Mouse (Mus musculus) layer of hippocampus, adult 8-10 months (tissue): Measurements from ENCODE around the gene Asic2. TPM values are rescaled to one million over a fixed set of nuclear protein-coding genes. Genes with fewer than 3 reads are reported as not detected.
A peak's percentile ranks its signal among the peaks of the same experiment; 100 is the strongest.

Source experiments
- DNase-seq, 2 experiments: peaks; one replicate each; pipeline ENCODE4 v3.0.0; 2022; ENCODE audit warnings: low spot score in 2 of 2
- total RNA-seq, 4 experiments: library from RNA; stranded (reverse); gene quantifications; 2 replicates each; pipeline ENCODE4 v1.2.4; 2022

Gene Asic2
- total RNA-seq, 4 experiments from 2014 or later, result 53.7 to 58.2 (median 54.8) TPM

DNA sequence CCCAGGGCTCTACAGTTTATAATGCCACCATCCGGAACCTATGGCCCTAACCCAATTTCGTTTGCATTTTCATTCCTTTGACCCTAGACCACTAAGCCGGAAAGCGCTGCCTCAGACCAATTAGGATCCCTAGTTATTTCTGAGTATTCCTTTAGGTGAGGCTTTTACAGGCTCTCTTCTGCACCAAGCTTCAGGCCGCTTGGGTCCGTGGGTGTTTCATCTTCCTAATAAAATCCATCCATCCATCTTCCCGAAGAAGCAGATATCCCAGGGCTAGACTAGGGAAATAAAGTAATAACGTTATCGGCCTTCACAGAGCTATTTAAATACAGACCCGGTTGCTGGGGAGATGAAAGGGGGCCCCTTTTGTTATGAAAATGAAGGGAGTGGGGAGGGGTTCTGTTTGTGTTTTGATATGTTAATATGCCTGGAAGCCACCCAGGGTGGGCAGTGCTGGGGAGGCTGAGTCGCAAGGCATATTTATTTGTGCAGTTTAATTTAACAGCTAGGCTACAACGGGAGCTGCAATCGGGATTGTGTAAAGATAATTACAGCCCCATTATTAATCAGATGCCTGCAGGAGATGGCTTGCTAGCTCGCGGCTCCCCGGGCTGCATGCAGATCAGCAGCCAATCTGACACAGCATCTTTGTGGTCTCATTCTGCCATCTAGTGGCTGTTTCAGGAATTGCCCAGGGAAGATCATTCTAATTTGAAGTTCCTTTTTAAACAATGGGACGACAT, 355.3 kb downstream of the Asic2 start:
- DNase-seq, result peak; percentile 80 to 94

- DNase-seq, result peak; percentile 39 to 41
Measured at GRCm38 (mm10) chr11:81611948-81612797, 356.1 kb downstream of the Asic2 start.

- DNase-seq, result no peak
Measured at GRCm38 (mm10) chr11:81610506-81610905, 357.8 kb downstream of the Asic2 start.

- no peak for DNase-seq
Measured at GRCm38 (mm10) chr11:81602971-81603370, 365.3 kb downstream of the Asic2 start.

DNA sequence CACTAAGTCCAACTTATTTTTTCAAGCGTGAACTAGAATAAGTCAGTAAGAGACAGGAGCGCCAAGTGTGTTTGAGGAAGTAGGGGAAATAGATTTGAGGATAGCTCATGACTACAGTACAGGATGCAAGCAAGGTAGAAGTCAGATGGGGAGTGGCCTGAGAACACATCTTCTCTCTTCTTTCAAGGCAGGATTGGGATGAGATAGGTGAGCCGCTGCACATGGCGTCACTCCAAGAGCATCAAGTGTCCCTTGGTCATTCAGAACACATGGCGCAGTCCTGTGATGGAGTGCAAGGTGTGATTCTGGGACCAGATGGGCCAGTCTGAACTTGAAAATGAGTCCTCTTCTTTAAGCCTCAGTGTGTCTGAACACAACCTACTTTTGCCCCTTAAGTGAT, 366.5 kb downstream of the Asic2 start:
- DNase-seq, result no peak

GRCm38 (mm10) chr11:81597601-81598000, 370.7 kb downstream of the Asic2 start:
- DNase-seq, result no peak

DNA sequence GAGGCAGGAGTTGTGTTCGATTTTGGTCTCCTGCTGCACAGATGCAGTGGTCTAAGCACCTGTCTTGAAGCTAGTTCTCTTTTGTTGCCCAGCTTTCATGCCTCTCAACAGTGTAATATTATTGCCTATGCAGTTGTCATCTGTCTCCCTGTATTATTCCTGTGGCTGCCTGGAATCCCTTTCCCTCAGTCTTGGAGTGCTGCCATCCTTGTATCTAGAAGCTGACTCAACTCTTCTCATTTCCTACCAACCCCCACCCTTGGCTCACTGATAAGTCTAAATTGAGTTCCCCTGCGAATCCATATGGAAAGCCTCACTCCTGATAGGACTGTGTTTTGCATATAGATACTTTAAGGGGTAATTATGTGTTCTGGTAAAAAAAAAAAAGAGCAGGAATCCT, 373.0 kb downstream of the Asic2 start:
- DNase-seq, result peak; percentile 40 to 45

DNA sequence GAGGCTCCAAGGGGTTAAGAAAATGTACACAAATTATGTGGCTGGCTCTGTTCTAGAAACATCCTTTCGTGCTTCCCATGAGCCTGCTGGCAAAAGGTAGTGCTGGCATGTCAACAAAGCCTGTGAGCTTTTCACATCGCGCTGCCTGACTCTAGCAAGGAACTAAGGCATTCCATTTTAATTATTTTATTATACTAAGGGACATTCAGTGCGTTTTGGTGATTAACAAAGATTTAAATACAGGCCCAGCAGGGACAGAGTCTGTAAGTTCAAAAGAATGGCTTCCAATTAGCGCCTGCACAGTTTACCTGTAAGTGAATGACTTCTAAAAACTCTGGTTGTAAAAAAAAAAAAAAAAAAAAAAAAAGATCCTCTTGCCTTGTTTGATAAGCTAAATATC, 375.5 kb downstream of the Asic2 start:
- DNase-seq, result no peak

DNA sequence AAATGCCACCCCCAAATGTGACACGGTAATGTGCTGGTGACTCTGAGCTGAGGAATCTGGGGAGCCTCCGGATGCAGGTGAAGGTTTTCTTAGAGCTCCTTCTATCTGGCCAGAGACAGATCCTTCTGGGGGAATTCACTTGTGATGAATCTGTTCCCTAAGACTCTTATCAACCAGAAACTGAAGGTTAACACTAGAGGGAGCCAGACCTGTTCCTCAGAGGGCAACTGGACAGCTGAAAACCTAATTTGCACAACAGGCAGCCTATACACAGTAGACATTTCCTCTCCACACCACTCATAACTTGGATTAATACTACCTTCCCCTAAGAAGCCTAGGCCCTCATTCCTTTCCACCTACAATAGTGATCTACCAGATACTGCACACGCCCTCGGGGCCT, 377.3 kb downstream of the Asic2 start:
- DNase-seq, result no peak

DNA sequence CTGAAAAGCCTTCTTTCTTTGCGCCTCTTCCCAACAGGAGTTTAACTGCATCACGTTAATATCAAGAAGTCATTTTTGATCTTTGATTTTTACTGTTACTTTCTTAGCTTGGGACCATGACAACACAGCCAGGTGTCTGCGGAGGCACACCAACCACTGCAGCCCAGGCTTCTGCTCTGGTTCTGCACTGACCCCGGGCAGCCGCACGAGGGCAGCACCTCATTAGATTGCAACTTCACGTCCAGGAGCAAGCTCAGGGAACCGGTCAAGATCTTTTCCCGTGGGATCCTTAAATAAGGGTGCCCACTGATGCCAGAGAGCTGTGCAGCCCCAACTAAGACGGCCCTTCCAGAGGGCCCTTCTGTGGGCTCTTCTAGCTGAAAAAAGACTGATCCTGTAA, 379.6 kb downstream of the Asic2 start:
- peak; percentile 46 to 72 for DNase-seq

DNA sequence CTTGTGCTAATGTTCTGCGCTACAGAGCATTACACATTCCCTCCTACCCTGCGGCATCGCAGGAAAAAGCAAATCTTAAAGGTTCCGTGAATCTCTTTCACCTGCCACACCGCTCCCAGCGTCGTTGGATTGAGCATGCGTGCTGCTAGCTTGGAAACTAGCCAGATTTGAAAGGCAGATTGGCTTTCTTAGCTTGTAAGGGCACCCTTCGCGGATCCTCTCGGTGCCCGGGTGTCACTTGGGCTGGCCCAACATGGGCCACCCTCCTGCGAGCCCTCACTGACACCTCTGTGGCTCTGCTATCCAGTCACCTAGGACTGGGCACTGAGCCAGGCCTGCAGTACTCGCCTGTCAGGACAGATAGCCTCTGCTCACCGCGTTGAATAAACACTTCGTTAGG, 380.3 kb downstream of the Asic2 start:
- peak in 1 of 2 experiments; percentile 29 for DNase-seq

GRCm38 (mm10) chr11:81587114-81587513, 381.1 kb downstream of the Asic2 start:
- no peak for DNase-seq

- DNase-seq, result no peak
Measured at GRCm38 (mm10) chr11:81584506-81584905, 383.8 kb downstream of the Asic2 start.

DNA sequence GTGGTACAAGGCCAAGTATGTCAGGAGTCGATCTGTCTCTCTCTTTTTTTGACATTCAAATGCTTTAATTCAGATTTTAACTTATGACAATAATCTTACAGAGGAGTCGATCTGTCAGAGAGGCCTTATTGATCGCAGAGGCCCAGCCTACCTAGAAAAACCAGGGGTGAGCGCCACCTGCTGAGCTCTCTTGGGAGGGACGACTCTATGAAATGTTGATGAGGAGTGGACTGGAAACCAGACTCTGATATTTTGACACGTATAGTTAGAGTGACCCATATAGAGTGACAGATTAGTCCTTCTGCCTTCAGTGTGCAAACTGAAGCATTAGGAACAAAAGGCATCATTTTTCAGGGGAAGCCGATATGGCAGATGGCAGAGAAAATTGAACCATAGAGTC, 385.1 kb downstream of the Asic2 start:
- DNase-seq, result no peak

- no peak for DNase-seq
Measured at GRCm38 (mm10) chr11:81582161-81582560, 386.1 kb downstream of the Asic2 start.

- no peak for DNase-seq
Measured at GRCm38 (mm10) chr11:81579753-81580152, 388.5 kb downstream of the Asic2 start.

DNA sequence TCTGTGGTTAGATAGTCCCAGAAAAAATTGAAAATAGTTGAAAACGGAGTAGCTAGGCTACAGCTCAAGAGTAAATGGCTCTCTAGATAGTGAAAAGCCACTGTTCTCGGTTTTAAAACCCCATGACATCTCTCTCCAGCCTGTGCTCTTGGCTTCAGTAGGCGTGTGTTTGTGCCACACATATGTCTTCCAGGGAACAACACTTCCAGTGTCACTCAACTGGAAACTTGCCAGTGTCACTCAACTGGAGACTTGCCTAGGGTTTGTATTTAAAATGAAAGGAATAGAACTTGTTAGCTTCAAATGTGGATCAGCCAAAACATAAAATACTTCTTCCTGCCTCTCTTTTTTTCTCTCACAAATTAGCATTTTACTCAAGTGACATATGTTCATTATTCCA, 397.9 kb downstream of the Asic2 start:
- DNase-seq, result no peak

DNA sequence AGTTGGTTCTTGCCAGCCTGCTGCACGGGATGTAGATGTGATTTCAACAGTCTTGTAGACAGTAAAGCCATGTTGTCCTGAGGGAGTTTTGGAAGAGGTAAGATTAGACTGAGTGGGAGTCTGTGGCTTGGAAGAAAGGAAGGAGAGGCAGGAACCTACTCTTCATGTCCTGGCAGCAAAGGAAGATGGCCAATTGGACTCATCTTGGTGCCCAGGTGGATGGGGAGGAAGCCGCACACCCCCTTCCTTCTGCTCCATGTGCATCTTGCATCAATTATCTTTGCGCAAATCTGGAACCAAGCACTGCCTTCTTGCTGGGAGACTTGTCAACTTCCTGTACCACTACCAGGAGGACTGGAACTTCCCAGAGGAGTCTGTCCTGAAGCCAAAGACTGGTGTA, 403.4 kb downstream of the Asic2 start:
- DNase-seq, result peak; percentile 29 to 41

GRCm38 (mm10) chr11:81560374-81560773, 407.9 kb downstream of the Asic2 start:
- DNase-seq, result no peak

DNA sequence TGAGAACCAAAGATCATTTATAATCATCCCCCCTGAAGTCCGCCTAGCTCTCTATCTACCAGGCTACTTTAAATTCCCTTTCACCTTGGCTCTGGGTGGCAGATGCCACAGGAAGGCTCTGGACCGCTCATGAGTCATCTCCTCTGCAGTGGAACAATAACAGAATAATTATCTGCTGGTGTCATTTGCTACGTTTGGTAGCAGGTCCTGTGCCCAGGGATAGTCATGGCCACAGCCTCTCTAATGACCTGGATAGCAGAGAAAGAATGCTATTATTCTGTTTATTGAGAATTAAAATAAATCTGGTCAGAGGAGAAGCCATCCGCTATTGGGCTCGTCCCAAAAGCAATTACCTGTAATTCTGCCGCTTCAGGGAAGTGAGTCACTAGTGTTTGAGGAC, 425.1 kb downstream of the Asic2 start:
- no peak for DNase-seq

DNA sequence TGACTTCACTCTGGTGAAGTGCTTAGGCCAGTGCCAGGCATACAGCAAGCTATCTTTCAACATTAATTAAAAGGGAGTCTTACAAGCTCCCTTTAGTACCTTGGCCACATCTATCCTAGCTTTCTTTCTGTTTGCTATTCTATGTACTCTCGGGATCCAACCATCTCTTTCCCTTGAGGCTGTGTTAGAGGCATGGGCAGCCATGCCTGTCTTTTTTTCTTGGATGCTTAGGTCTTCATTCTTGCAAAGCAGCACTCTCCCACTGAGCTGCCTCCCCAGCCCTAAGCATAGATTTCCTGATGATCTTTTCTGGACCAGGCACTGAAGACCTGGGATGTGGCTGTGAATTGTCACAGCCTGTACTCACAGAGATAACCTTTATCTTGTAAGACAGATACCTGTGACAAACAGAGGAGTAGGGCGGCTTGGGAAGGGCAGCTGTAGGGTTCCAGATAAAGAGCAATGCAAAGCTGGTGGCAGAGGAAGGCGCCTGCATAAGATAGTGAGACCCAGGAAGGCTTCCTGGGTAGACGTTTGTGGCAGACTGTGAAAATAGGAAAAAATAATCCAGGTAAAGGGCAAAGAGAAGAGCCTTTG, 433.0 kb downstream of the Asic2 start:
- DNase-seq, result no peak

GRCm38 (mm10) chr11:81534686-81535085, 433.6 kb downstream of the Asic2 start:
- peak in 1 of 2 experiments; percentile 55 for DNase-seq
